Mouse (Mus musculus): ENCODE measurements at regions not wholly inside any gene's neighbourhood (a gene's known extent, or its start where the extent isn't known, plus 50 kb on each side); places are given as distances from the start of the nearest gene placed in this dataset.

GRCm38 (mm10) chr3:131917734-131918534 is 167.2 kb upstream of the Dkk2 start:
- no peaks in the 10 kb centered on the region for H3K4me1 ChIP-seq (replicated peaks; ENCODE audit: low read depth, low read length)
- H3K27me3 ChIP-seq (ENCODE audit: insufficient read depth, low read length): no peaks in the 10 kb centered on the region
- no peaks in the 10 kb centered on the region for H3K36me3 ChIP-seq (ENCODE audit: insufficient read depth, low read length)
- TF ChIP-seq CTCF (conservative IDR thresholded peaks at IDR 0.05; ENCODE audit: low read length) (no peak), POU5F1 (IDR thresholded peaks at IDR 0.05; ENCODE audit: borderline replicate concordance, low read length) (no peak), NANOG (IDR thresholded peaks at IDR 0.05; ENCODE audit: borderline replicate concordance, low read length) (no peak)
- peaks cover 13% of the 10 kb centered on the region for H3K9me3 ChIP-seq (ENCODE audit: low read length)
- H3K4me3 ChIP-seq (replicated peaks; ENCODE audit: low read length): no peak overlapping the region

- Histone ChIP-seq H3K4me1 (replicated peaks; ENCODE audit: low read depth, low read length) (no peaks in the 10 kb centered on the region), H3K4me3 (replicated peaks; ENCODE audit: low read length) (no peak overlapping the region), H3K36me3 (ENCODE audit: insufficient read depth, low read length) (no peaks in the 10 kb centered on the region), H3K27me3 (ENCODE audit: insufficient read depth, low read length) (no peaks in the 10 kb centered on the region), H3K9me3 (ENCODE audit: low read length) (peaks cover 13% of the 10 kb centered on the region)
- TF ChIP-seq POU5F1 (IDR thresholded peaks at IDR 0.05; ENCODE audit: borderline replicate concordance, low read length) (no peak), CTCF (conservative IDR thresholded peaks at IDR 0.05; ENCODE audit: low read length) (no peak), NANOG (IDR thresholded peaks at IDR 0.05; ENCODE audit: borderline replicate concordance, low read length) (no peak)
Measured at GRCm38 (mm10) chr3:131919476-131919875, 165.6 kb upstream of the Dkk2 start.

- peaks cover 13% of the 10 kb centered on the region for H3K9me3 ChIP-seq (ENCODE audit: low read length)
- no peaks in the 10 kb centered on the region for H3K36me3 ChIP-seq (ENCODE audit: insufficient read depth, low read length)
- H3K27me3 ChIP-seq (ENCODE audit: insufficient read depth, low read length): no peaks in the 10 kb centered on the region
- H3K4me3 ChIP-seq (replicated peaks; ENCODE audit: low read length): no peak overlapping the region
- TF ChIP-seq NANOG (IDR thresholded peaks at IDR 0.05; ENCODE audit: borderline replicate concordance, low read length) (no peak), POU5F1 (IDR thresholded peaks at IDR 0.05; ENCODE audit: borderline replicate concordance, low read length) (no peak), CTCF (conservative IDR thresholded peaks at IDR 0.05; ENCODE audit: low read length) (peak; percentile 58)
- H3K4me1 ChIP-seq (replicated peaks; ENCODE audit: low read depth, low read length): no peaks in the 10 kb centered on the region
Measured at GRCm38 (mm10) chr3:131921161-131921560, 163.9 kb upstream of the Dkk2 start.

- no peak for TF ChIP-seq POU5F1 (IDR thresholded peaks at IDR 0.05; ENCODE audit: borderline replicate concordance, low read length)
- no peak for TF ChIP-seq NANOG (IDR thresholded peaks at IDR 0.05; ENCODE audit: borderline replicate concordance, low read length)
- no peak for TF ChIP-seq CTCF (conservative IDR thresholded peaks at IDR 0.05; ENCODE audit: low read length)
- H3K4me1 ChIP-seq (replicated peaks; ENCODE audit: low read depth, low read length): no peaks in the 10 kb centered on the region
- H3K4me3 ChIP-seq (replicated peaks; ENCODE audit: low read length): no peak overlapping the region
- H3K27me3 ChIP-seq (ENCODE audit: insufficient read depth, low read length): no peaks in the 10 kb centered on the region
- no peaks in the 10 kb centered on the region for H3K36me3 ChIP-seq (ENCODE audit: insufficient read depth, low read length)
- H3K9me3 ChIP-seq (ENCODE audit: low read length): peaks cover 3% of the 10 kb centered on the region
Measured at GRCm38 (mm10) chr3:131922733-131923132, 162.4 kb upstream of the Dkk2 start.

GRCm38 (mm10) chr3:131940896-131941295 is 144.2 kb upstream of the Dkk2 start:
- 0 out of 2 replicates have a peak, but pooled peaks cover 3% of the 10 kb centered on the region for H3K27me3 ChIP-seq (ENCODE audit: insufficient read depth, low read length)
- no peaks in the 10 kb centered on the region for H3K36me3 ChIP-seq (ENCODE audit: insufficient read depth, low read length)
- TF ChIP-seq CTCF (conservative IDR thresholded peaks at IDR 0.05; ENCODE audit: low read length): no peak
- TF ChIP-seq POU5F1 (IDR thresholded peaks at IDR 0.05; ENCODE audit: borderline replicate concordance, low read length): no peak
- no peak for TF ChIP-seq NANOG (IDR thresholded peaks at IDR 0.05; ENCODE audit: borderline replicate concordance, low read length)
- no peak overlapping the region for H3K4me3 ChIP-seq (replicated peaks; ENCODE audit: low read length)
- no peaks in the 10 kb centered on the region for H3K4me1 ChIP-seq (replicated peaks; ENCODE audit: low read depth, low read length)
- H3K9me3 ChIP-seq (ENCODE audit: low read length): peaks cover 15% of the 10 kb centered on the region

GRCm38 (mm10) chr3:131941961-131942753 is 142.9 kb upstream of the Dkk2 start:
- Histone ChIP-seq H3K4me1 (replicated peaks; ENCODE audit: low read depth, low read length) (no peaks in the 10 kb centered on the region), H3K4me3 (replicated peaks; ENCODE audit: low read length) (no peak overlapping the region), H3K27me3 (ENCODE audit: insufficient read depth, low read length) (0 out of 2 replicates have a peak, but pooled peaks cover 3% of the 10 kb centered on the region), H3K9me3 (ENCODE audit: low read length) (peaks cover 15% of the 10 kb centered on the region), H3K36me3 (ENCODE audit: insufficient read depth, low read length) (no peaks in the 10 kb centered on the region)
- TF ChIP-seq POU5F1 (IDR thresholded peaks at IDR 0.05; ENCODE audit: borderline replicate concordance, low read length): no peak
- TF ChIP-seq NANOG (IDR thresholded peaks at IDR 0.05; ENCODE audit: borderline replicate concordance, low read length): no peak
- no peak for TF ChIP-seq CTCF (conservative IDR thresholded peaks at IDR 0.05; ENCODE audit: low read length)

- Histone ChIP-seq H3K4me1 (replicated peaks; ENCODE audit: low read depth, low read length) (no peaks in the 10 kb centered on the region), H3K36me3 (ENCODE audit: insufficient read depth, low read length) (no peaks in the 10 kb centered on the region), H3K9me3 (ENCODE audit: low read length) (peaks cover 15% of the 10 kb centered on the region), H3K27me3 (ENCODE audit: insufficient read depth, low read length) (0 out of 2 replicates have a peak, but pooled peaks cover 3% of the 10 kb centered on the region), H3K4me3 (replicated peaks; ENCODE audit: low read length) (no peak overlapping the region)
- TF ChIP-seq NANOG (IDR thresholded peaks at IDR 0.05; ENCODE audit: borderline replicate concordance, low read length) (no peak), POU5F1 (IDR thresholded peaks at IDR 0.05; ENCODE audit: borderline replicate concordance, low read length) (no peak), CTCF (conservative IDR thresholded peaks at IDR 0.05; ENCODE audit: low read length) (no peak)
Measured at GRCm38 (mm10) chr3:131943436-131943835, 141.7 kb upstream of the Dkk2 start.

- TF ChIP-seq NANOG (IDR thresholded peaks at IDR 0.05; ENCODE audit: borderline replicate concordance, low read length) (no peak), POU5F1 (IDR thresholded peaks at IDR 0.05; ENCODE audit: borderline replicate concordance, low read length) (no peak), CTCF (conservative IDR thresholded peaks at IDR 0.05; ENCODE audit: low read length) (no peak)
- Histone ChIP-seq H3K9me3 (ENCODE audit: low read length) (no peaks in the 10 kb centered on the region), H3K36me3 (ENCODE audit: insufficient read depth, low read length) (no peaks in the 10 kb centered on the region), H3K27me3 (ENCODE audit: insufficient read depth, low read length) (0 out of 2 replicates have a peak, but pooled peaks cover 5% of the 10 kb centered on the region), H3K4me1 (replicated peaks; ENCODE audit: low read depth, low read length) (no peaks in the 10 kb centered on the region), H3K4me3 (replicated peaks; ENCODE audit: low read length) (no peak overlapping the region)
Measured at GRCm38 (mm10) chr3:131955771-131956170, 129.3 kb upstream of the Dkk2 start.
